Mouse (Mus musculus): Measurements from ENCODE around the gene Ppp1r3d.

Gene Ppp1r3d

GRCm38 (mm10) chr2:178414261-178415149 lies at the start of gene Ppp1r3d, which contains the start of gene Fam217b:
Ppp1r3d (minus strand) TSS chr2:178414472.
Fam217b (plus strand) TSS chr2:178414524.
- peak; percentile 49 for ATAC-seq (ENCODE audit: low TSS enrichment)

- no peak for ATAC-seq (ENCODE audit: low TSS enrichment)
These were observed 46.1 kb upstream of the Ppp1r3d start for GRCm38 (mm10) chr2:178460353-178460752.

GRCm38 (mm10) chr2:178457414-178457813 lies 43.1 kb upstream of the Ppp1r3d start:
- no peak for ATAC-seq (ENCODE audit: low TSS enrichment)

GRCm38 (mm10) chr2:178454664-178455516 lies 40.6 kb upstream of the Ppp1r3d start:
- ATAC-seq (ENCODE audit: low TSS enrichment): no peak; the same call in 1 of the 2 replicates

GRCm38 (mm10) chr2:178450961-178451360 lies 36.7 kb upstream of the Ppp1r3d start:
- no peak for ATAC-seq (ENCODE audit: low TSS enrichment)

- ATAC-seq (ENCODE audit: low TSS enrichment): no peak
These were observed 36.0 kb upstream of the Ppp1r3d start for GRCm38 (mm10) chr2:178450236-178450635.

- no peak for ATAC-seq (ENCODE audit: low TSS enrichment)
These were observed 35.1 kb upstream of the Ppp1r3d start for GRCm38 (mm10) chr2:178449386-178449785.

- peak; percentile 88 for ATAC-seq (ENCODE audit: low TSS enrichment)
These were observed 23.0 kb upstream of the Ppp1r3d start for GRCm38 (mm10) chr2:178437311-178437710.

- no peak for ATAC-seq (ENCODE audit: low TSS enrichment)
These were observed 19.6 kb upstream of the Ppp1r3d start for GRCm38 (mm10) chr2:178433903-178434302.

GRCm38 (mm10) chr2:178433495-178433894 lies 19.2 kb upstream of the Ppp1r3d start:
- no peak for ATAC-seq (ENCODE audit: low TSS enrichment)

GRCm38 (mm10) chr2:178430231-178430630 lies 16.0 kb upstream of the Ppp1r3d start, which contains the start of gene Cdh26:
Cdh26 (plus strand) TSS chr2:178430531.
- no peak for ATAC-seq (ENCODE audit: low TSS enrichment)

GRCm38 (mm10) chr2:178429426-178429825 lies 15.2 kb upstream of the Ppp1r3d start:
- ATAC-seq (ENCODE audit: low TSS enrichment): no peak

- ATAC-seq (ENCODE audit: low TSS enrichment): no peak
These were observed 14.4 kb upstream of the Ppp1r3d start for GRCm38 (mm10) chr2:178428676-178429075.

- ATAC-seq (ENCODE audit: low TSS enrichment): no peak
These were observed 13.9 kb upstream of the Ppp1r3d start for GRCm38 (mm10) chr2:178428183-178428582.

GRCm38 (mm10) chr2:178427181-178427580 lies 12.9 kb upstream of the Ppp1r3d start:
- no peak for ATAC-seq (ENCODE audit: low TSS enrichment)

GRCm38 (mm10) chr2:178426229-178426628 lies 12.0 kb upstream of the Ppp1r3d start:
- no peak for ATAC-seq (ENCODE audit: low TSS enrichment)

- ATAC-seq (ENCODE audit: low TSS enrichment): no peak
These were observed 9.0 kb upstream of the Ppp1r3d start for GRCm38 (mm10) chr2:178423223-178423622.

- ATAC-seq (ENCODE audit: low TSS enrichment): no peak
These were observed 7.9 kb upstream of the Ppp1r3d start for GRCm38 (mm10) chr2:178422186-178422585.

GRCm38 (mm10) chr2:178421603-178422002 lies 7.3 kb upstream of the Ppp1r3d start:
- ATAC-seq (ENCODE audit: low TSS enrichment): no peak

- no peak for ATAC-seq (ENCODE audit: low TSS enrichment)
These were observed 6.3 kb upstream of the Ppp1r3d start for GRCm38 (mm10) chr2:178420576-178420975.

GRCm38 (mm10) chr2:178416970-178417369 lies 2.7 kb upstream of the Ppp1r3d start:
- ATAC-seq (ENCODE audit: low TSS enrichment): no peak

GRCm38 (mm10) chr2:178416427-178416826 lies 2.2 kb upstream of the Ppp1r3d start:
- ATAC-seq (ENCODE audit: low TSS enrichment): no peak

- 0 out of 2 replicates have a peak, but pooled peaks have one; percentile 6 for ATAC-seq (ENCODE audit: low TSS enrichment)
These were observed 827 bp upstream of the Ppp1r3d start for GRCm38 (mm10) chr2:178415150-178415448.

Measured in frontal cortex, adult (tissue).